Mouse (Mus musculus) neutrophil, adult 65 days (primary cell): Measurements from ENCODE around the gene Olfr186. TPM values are rescaled to one million over a fixed set of nuclear protein-coding genes. Genes with fewer than 3 reads are reported as not detected.

Experiments
- total RNA-seq: library from RNA; stranded (reverse); gene quantifications from 2 replicates; pipeline ENCODE4 v1.2.4, GENCODE M21; 2023

The Olfr186 gene
- not detected in 2 replicates for total RNA-seq

GRCm38 (mm10) chr16:59030191-59030590 is at the start of gene Olfr186:
Gene Olfr186, minus strand, starts transcription at chr16:59030291.

GRCm38 (mm10) chr16:59077905-59078304 is 47.8 kb upstream of the Olfr186 start, which contains the start of gene Olfr190:
Gene Olfr190, minus strand, starts transcription at chr16:59078005.

GRCm38 (mm10) chr16:59039710-59040109 is 9.6 kb upstream of the Olfr186 start, which contains the start of gene Olfr187:
Gene Olfr187, minus strand, starts transcription at chr16:59039767.

GRCm38 (mm10) chr16:58995057-58995456 is 35.0 kb downstream of the Olfr186 start, which contains the start of gene Olfr183:
Gene Olfr183, plus strand, starts transcription at chr16:58995357.

Other genes starting within 250 kb of the Olfr186 start
- gene Olfr173, start 230.0 kb downstream of the Olfr186 start, total RNA-seq: not detected in 2 replicates
- gene Olfr175-ps1, start 203.5 kb downstream of the Olfr186 start, total RNA-seq: not detected in 2 replicates
- not detected in 2 replicates for gene Olfr177, start 155.5 kb downstream of the Olfr186 start, total RNA-seq
- not detected in 2 replicates for gene Olfr178, start 138.2 kb downstream of the Olfr186 start, total RNA-seq
- not detected in 2 replicates for gene Olfr181, start 101.5 kb downstream of the Olfr186 start, total RNA-seq
- not detected in 2 replicates for gene Olfr180, start 100.9 kb downstream of the Olfr186 start, total RNA-seq
- gene Olfr183, start 34.9 kb downstream of the Olfr186 start, total RNA-seq: not detected in 2 replicates
- gene Olfr187, start 9.5 kb upstream of the Olfr186 start, total RNA-seq: not detected in 2 replicates
- not detected in 2 replicates for gene Olfr190, start 47.7 kb upstream of the Olfr186 start, total RNA-seq
- gene Olfr191, start 59.5 kb upstream of the Olfr186 start, total RNA-seq: not detected in 2 replicates
- not detected in 2 replicates for gene Olfr193, start 81.6 kb upstream of the Olfr186 start, total RNA-seq
- not detected in 2 replicates for gene Olfr194, start 90.8 kb upstream of the Olfr186 start, total RNA-seq
- not detected in 2 replicates for gene Olfr195, start 116.8 kb upstream of the Olfr186 start, total RNA-seq
- not detected in 2 replicates for gene Olfr196, start 140.2 kb upstream of the Olfr186 start, total RNA-seq
- not detected in 2 replicates for gene Olfr198, start 173.2 kb upstream of the Olfr186 start, total RNA-seq
- not detected in 2 replicates for gene Olfr199, start 189.5 kb upstream of the Olfr186 start, total RNA-seq
- not detected in 2 replicates for gene Olfr201, start 242.3 kb upstream of the Olfr186 start, total RNA-seq